Mouse (Mus musculus): ENCODE data around the gene Gpc2. TPM values are rescaled to one million over a fixed set of nuclear protein-coding genes. Genes with fewer than 3 reads are reported as not detected.

The Gpc2 gene
- polyA plus RNA-seq, 1 experiment from 2014 or later, result 0.29 TPM

Other genes with a start within 250 kb of the Gpc2 start
- gene Smok3c, start 226.8 kb downstream of the Gpc2 start, polyA plus RNA-seq (2018), result not detected in 3 replicates
- 6.8 to 8.7 TPM (median 6.9 TPM) in 3 replicates for gene Zkscan1, start 194.9 kb downstream of the Gpc2 start, polyA plus RNA-seq (2018)
- 9.8 to 15.5 TPM (median 15.2 TPM) in 3 replicates for gene Zscan21, start 163.1 kb downstream of the Gpc2 start, polyA plus RNA-seq (2018)
- 2.2 to 3.5 TPM (median 2.5 TPM) in 3 replicates for gene Zfp113, start 124.3 kb downstream of the Gpc2 start, polyA plus RNA-seq (2018)
- gene Cops6, start 118.9 kb downstream of the Gpc2 start, polyA plus RNA-seq (2018), result 66.2 to 101 TPM (median 71.0 TPM) in 3 replicates
- 10.2 to 20.8 TPM (median 13.0 TPM) in 3 replicates for gene Ap4m1, start 108.0 kb downstream of the Gpc2 start, polyA plus RNA-seq (2018)
- gene Mcm7, start 107.6 kb downstream of the Gpc2 start, polyA plus RNA-seq (2018), result 7.1 to 61.8 TPM (median 13.3 TPM) in 3 replicates
- gene Taf6, start 92.6 kb downstream of the Gpc2 start, polyA plus RNA-seq (2018), result 21.9 to 33.7 TPM (median 32.0 TPM) in 3 replicates
- gene Cnpy4, start 92.5 kb downstream of the Gpc2 start, polyA plus RNA-seq (2018), result 15.8 to 21.3 TPM (median 16.0 TPM) in 3 replicates
- 3.3 to 5.8 TPM (median 5.4 TPM) in 3 replicates for gene Mblac1, start 85.7 kb downstream of the Gpc2 start, polyA plus RNA-seq (2018)
- gene Nxpe5, start 54.1 kb downstream of the Gpc2 start, polyA plus RNA-seq (2018), result 21.3 to 30.2 TPM (median 28.7 TPM) in 3 replicates
- 32.5 to 106 TPM (median 78.4 TPM) in 3 replicates for gene Lamtor4, start 24.5 kb downstream of the Gpc2 start, polyA plus RNA-seq (2018)
- 25.8 to 46.6 TPM (median 43.8 TPM) in 3 replicates for gene BC037034, start 16.0 kb downstream of the Gpc2 start, polyA plus RNA-seq (2018)
- gene Gal3st4, start 7.2 kb downstream of the Gpc2 start, polyA plus RNA-seq (2018), result 0.12 TPM in 1 of 3 replicates, not detected in the others
- gene Gm43720, start within 50 bp of the Gpc2 start, polyA plus RNA-seq (2018), result not detected in 3 replicates
- 0.19 to 0.41 TPM (median 0.29 TPM) in 3 replicates for gene Stag3, start 235 bp upstream of the Gpc2 start, polyA plus RNA-seq (2018)
- 0.26 to 0.96 TPM (median 0.36 TPM) in 3 replicates for gene Pvrig, start 62.0 kb upstream of the Gpc2 start, polyA plus RNA-seq (2018)
- 4.4 to 5.6 TPM (median 5.3 TPM) in 3 replicates for gene Zfp157, start 161.5 kb upstream of the Gpc2 start, polyA plus RNA-seq (2018)